Mouse (Mus musculus) liver, embryonic 11.5 days (tissue): ENCODE measurements around the gene Gm10295. TPM values are rescaled to one million over a fixed set of nuclear protein-coding genes. Genes with fewer than 3 reads are reported as not detected.

Source experiments
- ATAC-seq: fragments of 200-750 bp; cut with Nextera tagmentation; replicated peaks from 2 replicates; pipeline ENCODE4 v1.8.0; 2017; ENCODE audit warnings: moderate number of reproducible peaks, mild to moderate bottlenecking, moderate TSS enrichment, moderate library complexity; ENCODE audit not compliant: low FRiP score
- DNase-seq: peaks from one replicate; pipeline ENCODE4 v3.0.0-alpha.2; 2017; ENCODE audit warnings: low spot score
- H3K27ac ChIP-seq: fragments of 300-500 bp; sonication (generic); 2 replicates; pipeline ENCODE4 v1.5.1; 2014; ENCODE audit warnings: mild to moderate bottlenecking, low read depth, low read length, control low read depth
- H3K27me3 ChIP-seq: fragments of 300-500 bp; sonication (generic); replicated peaks from 2 replicates; pipeline ENCODE4 v1.6.1; 2014; ENCODE audit warnings: low read length, mixed read lengths; ENCODE audit not compliant: control insufficient read depth, insufficient read depth
- H3K36me3 ChIP-seq: fragments of 300-500 bp; sonication (generic); 2 replicates; pipeline ENCODE4 v1.6.1; 2014; ENCODE audit warnings: mild to moderate bottlenecking, low read length, moderate library complexity, mixed read lengths; ENCODE audit not compliant: control insufficient read depth, insufficient read depth
- H3K4me1 ChIP-seq: fragments of 300-500 bp; sonication (generic); replicated peaks from 2 replicates; pipeline ENCODE4 v1.6.1; 2014; ENCODE audit warnings: low read length, mixed read lengths; ENCODE audit not compliant: control insufficient read depth, insufficient read depth
- H3K4me2 ChIP-seq: fragments of 300-500 bp; sonication (generic); 2 replicates; pipeline ENCODE4 v1.6.1; 2014; ENCODE audit warnings: mild to moderate bottlenecking, control low read depth, moderate library complexity
- H3K4me3 ChIP-seq: fragments of 300-500 bp; sonication (generic); 2 replicates; pipeline ENCODE4 v1.5.1; 2014; ENCODE audit warnings: low read depth, low read length, control low read depth
- H3K9ac ChIP-seq: fragments of 300-500 bp; sonication (generic); 2 replicates; pipeline ENCODE4 v1.6.1; 2014; ENCODE audit warnings: low read depth, low read length, control low read depth
- H3K9me3 ChIP-seq: fragments of 300-500 bp; sonication (generic); 2 replicates; pipeline ENCODE4 v1.6.1; 2016; ENCODE audit warnings: low read length, inconsistent platforms, mixed read lengths; ENCODE audit not compliant: control insufficient read depth
- WGBS: fragments of 180-500 bp; shearing (Covaris S2); extraction: QIAGEN DNeasy Blood & Tissue Kit; methylation state at CpG from one replicate; pipeline ENCODE4 v1.1.7; 2014; 5-methylcytosine and 5-hydroxymethylcytosine counted together
- polyA plus RNA-seq: library from polyadenylated mRNA; unstranded; fragments of >200 nt; fragmentation: Nextera tagmentation; extraction: Ambion mirVana; gene quantifications from 2 replicates; pipeline ENCODE4 v1.2.1, GENCODE M21; 2014

Gene Gm10295
- not detected in 2 replicates for polyA plus RNA-seq

DNA sequence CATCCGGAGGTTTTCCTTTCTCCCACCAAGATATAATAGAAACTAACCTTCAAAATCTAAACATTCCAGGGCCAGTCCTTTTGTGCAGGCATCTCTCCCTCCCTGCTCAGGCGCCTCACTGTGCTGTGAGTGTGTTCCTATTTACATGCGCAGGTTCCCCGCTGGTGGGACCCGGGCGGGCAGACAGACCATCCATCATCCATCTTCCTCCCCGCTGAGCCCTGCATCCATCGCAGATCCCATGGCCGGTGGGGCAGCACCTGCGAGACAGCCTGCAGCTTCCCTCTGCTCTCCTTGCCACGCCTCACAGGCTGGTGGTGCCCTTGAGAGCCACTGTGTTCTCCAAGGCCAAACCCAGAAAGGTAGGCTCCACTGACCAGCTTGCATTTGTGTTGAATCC is at the start of gene Gm10295:
TSS of gene Gm10295 (minus strand) at position 122 of the 400 bp plus-strand sequence.
- DNase-seq (no peak), ATAC-seq (no peak)
- H3K9me3 ChIP-seq, result no peaks in the 10 kb centered on the region
- no peak within 1 kb of the TSS for H3K4me2 ChIP-seq
- no peaks in the 10 kb centered on the region for H3K4me1 ChIP-seq
- H3K27ac ChIP-seq, result no peak within 1 kb of the TSS
- H3K27me3 ChIP-seq, result no peaks in the 10 kb centered on the region
- no peak within 1 kb of the TSS for H3K4me3 ChIP-seq
- no peak within 1 kb of the TSS for H3K9ac ChIP-seq
- H3K36me3 ChIP-seq, result no peaks in the 10 kb centered on the region
- WGBS, result 46% methylated on average over 11 of the region's 11 CpGs

DNA sequence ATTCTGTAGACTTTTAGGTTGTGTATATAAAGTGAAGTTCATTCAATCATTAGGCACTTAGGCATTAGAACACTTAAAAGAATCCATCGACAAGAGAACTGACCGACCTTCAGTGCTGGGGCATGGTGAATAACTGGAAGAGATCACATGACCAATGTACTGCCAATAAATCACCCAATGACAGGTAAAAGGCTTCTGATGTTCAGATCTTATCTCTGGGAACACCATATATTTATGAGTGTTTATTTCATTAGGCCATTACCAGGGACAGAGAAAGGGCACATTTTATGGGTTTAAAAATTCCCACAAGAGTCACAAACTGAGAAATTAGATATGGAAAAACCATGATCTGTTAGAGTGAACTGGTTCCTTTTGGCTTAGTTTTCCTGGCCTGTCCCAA is 49.7 kb upstream of the Gm10295 start:
- no peak for ATAC-seq
- H3K27me3 ChIP-seq, result no peaks in the 10 kb centered on the region
- H3K36me3 ChIP-seq, result no peaks in the 10 kb centered on the region
- no peak overlapping the region for H3K9ac ChIP-seq
- no peak overlapping the region for H3K27ac ChIP-seq
- H3K9me3 ChIP-seq, result no peaks in the 10 kb centered on the region
- no peak overlapping the region for H3K4me2 ChIP-seq
- H3K4me3 ChIP-seq, result no peak overlapping the region
- no peak for DNase-seq
- peaks cover 4% of the 10 kb centered on the region; the same call in 1 of the 2 replicates for H3K4me1 ChIP-seq
- WGBS, result 56% methylated on average over 2 of the region's 2 CpGs

DNA sequence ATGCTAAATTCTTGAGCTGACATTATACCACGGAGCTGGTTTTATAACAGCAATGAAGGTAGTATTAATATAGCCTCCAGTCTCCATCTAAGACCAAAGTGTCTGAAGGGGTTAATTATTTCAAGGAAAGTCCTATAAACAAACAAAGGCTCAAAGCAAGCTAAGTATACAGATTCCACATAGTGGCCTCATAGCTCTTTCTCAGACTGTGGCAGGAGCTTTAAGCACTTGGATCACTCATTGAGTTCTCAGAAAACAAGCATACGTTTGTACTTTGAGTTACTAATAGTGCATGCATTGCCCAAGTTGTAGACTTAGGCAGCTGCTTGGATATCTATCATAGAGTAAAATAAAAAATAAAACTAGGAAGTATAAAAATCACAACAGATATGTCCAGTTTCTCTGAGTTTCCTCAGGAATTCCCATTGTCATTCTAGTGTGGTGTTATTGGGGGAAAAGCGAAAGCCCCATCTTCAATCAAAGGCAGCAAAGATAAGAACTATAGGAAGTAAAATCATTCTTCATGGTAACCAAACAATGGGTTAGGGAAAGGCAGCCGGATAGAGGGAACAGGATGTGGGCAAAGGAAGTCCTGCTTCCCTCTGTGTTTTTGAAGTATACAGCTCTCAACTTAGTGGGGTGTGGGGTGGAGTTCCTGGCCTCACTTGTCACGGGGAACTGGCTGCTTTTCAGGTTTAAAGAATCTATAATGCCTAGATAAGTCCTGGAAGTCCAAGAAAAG is 48.8 kb upstream of the Gm10295 start:
- Histone ChIP-seq H3K27ac (no peak overlapping the region; the same call in 1 of the 2 replicates), H3K4me2 (no peak overlapping the region), H3K4me1 (peaks cover 4% of the 10 kb centered on the region; the same call in 1 of the 2 replicates), H3K9me3 (no peaks in the 10 kb centered on the region), H3K9ac (no peak overlapping the region), H3K4me3 (no peak overlapping the region), H3K27me3 (no peaks in the 10 kb centered on the region), H3K36me3 (no peaks in the 10 kb centered on the region)
- ATAC-seq, result no peak
- no peak for DNase-seq
- WGBS, result 36% methylated on average over 5 of the region's 5 CpGs

DNA sequence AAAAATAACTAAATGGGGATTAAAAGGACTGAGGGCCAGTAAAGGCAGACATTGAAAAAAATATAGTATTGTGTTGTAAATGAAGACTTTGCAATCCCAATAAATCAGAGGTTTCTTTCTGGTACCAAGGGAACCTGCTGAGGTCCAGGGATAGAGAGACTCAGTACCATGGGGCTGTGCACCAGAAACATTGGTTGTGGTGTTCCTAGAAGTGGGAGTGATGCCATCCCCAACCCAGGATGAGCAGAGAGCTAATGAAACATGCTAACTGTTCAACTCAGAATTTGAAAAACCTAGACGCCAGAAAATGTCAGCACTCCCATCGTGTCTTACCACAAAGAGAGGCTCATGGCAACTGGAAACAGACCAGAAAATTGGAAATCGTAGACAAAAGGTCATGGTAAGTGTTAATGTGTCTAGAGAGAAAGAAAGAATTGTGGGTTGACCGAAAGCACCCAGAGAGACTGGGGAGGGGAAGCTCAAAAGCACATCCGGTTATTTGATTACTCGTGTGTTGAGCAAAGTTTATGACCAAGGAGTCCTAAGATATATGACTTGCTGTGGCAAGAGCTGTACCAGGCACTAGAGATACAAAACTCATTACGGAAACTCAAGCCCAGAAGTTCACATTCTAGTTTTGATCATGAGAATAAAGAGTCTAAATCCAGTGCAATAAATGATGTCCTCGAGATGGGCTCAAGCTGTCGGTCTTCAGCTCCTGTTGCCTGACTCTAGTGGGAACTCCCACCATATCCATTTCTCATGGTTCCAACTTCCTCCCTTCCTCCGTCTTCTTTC is 47.9 kb upstream of the Gm10295 start:
- ATAC-seq, result no peak
- no peaks in the 10 kb centered on the region for H3K36me3 ChIP-seq
- 68% methylated on average over 10 of the region's 10 CpGs for WGBS
- H3K27me3 ChIP-seq, result no peaks in the 10 kb centered on the region
- no peaks in the 10 kb centered on the region for H3K9me3 ChIP-seq
- H3K4me2 ChIP-seq, result no peak overlapping the region
- DNase-seq, result no peak
- H3K4me1 ChIP-seq, result peaks cover 4% of the 10 kb centered on the region; the same call in 1 of the 2 replicates
- no peak overlapping the region for H3K9ac ChIP-seq
- H3K4me3 ChIP-seq, result no peak overlapping the region
- H3K27ac ChIP-seq, result no peak overlapping the region

DNA sequence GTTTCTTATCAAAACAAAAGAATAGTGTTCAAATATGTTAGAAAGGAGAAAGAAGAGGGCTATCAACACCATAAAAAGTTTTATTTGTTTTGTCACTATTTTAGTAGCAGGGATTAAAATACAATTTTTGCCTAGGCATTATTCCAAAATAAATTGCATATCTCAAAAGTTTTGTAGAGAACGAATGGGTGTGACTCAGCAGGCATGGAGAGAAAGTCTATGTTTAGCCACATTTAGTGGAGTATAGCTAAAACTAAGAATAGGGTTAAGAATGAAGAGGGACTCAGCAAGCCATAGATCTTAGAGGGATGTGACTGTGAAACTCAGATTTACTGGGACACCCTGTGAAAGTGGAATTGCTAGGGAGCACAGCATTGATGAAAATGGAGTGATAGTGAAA is 47.1 kb upstream of the Gm10295 start:
- Histone ChIP-seq H3K9me3 (no peaks in the 10 kb centered on the region), H3K4me1 (peaks cover 4% of the 10 kb centered on the region; the same call in 1 of the 2 replicates), H3K4me3 (no peak overlapping the region), H3K36me3 (no peaks in the 10 kb centered on the region), H3K27ac (no peak overlapping the region), H3K9ac (no peak overlapping the region), H3K4me2 (no peak overlapping the region), H3K27me3 (no peaks in the 10 kb centered on the region)
- 62% methylated on average over 1 of the region's 1 CpGs for WGBS
- DNase-seq, result no peak
- ATAC-seq, result no peak

DNA sequence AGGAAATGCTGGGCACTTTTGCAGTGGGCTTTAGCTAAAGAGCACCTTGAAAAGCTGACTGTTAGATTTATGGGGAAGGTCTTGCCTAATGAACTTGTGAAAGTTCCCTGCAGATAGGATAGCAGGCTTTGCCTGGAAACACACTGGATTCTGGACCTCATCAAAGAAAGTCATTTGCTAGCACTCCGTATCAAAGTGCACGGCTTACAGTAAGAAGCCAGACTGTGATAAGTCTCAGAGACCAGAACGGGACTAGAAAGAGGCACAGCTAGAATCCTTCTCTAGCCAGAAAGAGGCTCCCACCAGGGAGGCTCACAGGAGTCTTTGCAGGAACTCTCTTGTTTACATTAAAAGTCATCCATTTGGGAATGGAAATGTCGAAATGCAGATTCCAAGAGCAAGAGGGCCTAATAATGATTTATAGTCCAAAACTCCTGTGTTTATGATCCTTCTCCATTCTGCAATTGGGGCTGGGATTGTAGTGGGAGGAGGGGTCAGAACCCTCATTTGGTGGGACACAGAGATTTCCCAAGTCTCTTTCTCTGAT is 41.6 kb upstream of the Gm10295 start:
- ATAC-seq (no peak), DNase-seq (no peak)
- Histone ChIP-seq H3K27ac (no peak overlapping the region), H3K27me3 (no peaks in the 10 kb centered on the region), H3K9me3 (no peaks in the 10 kb centered on the region), H3K4me1 (no peaks in the 10 kb centered on the region), H3K36me3 (no peaks in the 10 kb centered on the region), H3K4me3 (no peak overlapping the region), H3K4me2 (no peak overlapping the region), H3K9ac (no peak overlapping the region)
- 38% methylated on average over 4 of the region's 4 CpGs for WGBS

DNA sequence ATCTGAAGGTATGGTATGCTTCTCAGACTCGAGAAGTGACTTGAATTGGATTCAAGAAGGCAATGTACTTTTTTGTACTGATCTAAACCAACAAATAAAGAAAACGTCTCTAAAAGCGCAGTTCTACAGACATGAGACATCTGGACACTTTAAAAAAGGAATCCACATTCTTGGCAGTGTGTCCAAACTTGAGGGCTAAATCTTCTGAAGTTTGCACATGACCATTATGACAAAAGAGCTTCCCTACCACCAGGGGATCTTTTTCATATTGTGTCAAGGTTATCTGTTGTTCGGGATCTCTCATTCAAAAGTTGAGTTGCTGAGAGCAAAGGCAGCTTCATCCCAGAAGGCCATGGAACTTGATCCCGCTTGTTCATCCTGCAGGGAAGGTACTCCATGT is 40.0 kb upstream of the Gm10295 start:
- 81% methylated on average over 5 of the region's 5 CpGs for WGBS
- Histone ChIP-seq H3K9me3 (no peaks in the 10 kb centered on the region), H3K27ac (no peak overlapping the region), H3K27me3 (no peaks in the 10 kb centered on the region), H3K4me1 (no peaks in the 10 kb centered on the region), H3K36me3 (no peaks in the 10 kb centered on the region), H3K9ac (no peak overlapping the region), H3K4me3 (no peak overlapping the region), H3K4me2 (no peak overlapping the region)
- no peak for ATAC-seq
- no peak for DNase-seq

DNA sequence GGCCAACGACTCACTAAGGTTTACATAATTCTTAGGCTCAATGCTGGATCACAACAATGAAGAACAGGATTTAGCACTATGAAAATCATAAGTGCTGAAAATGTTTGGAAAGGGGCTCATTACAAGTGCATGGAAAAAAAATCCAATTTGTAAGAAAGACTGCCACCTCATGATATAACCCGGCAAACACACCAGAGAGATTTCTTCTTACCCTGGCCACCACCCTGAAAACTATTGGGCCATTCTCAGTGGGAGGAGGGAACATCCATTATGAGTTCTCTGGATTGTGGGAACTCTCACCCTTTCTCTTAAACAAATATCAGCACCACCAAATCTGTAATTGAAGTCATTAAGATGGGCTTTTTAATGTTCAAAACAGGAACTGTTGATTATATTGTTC is 39.0 kb upstream of the Gm10295 start:
- H3K9ac ChIP-seq, result no peak overlapping the region
- H3K4me1 ChIP-seq, result peaks cover 7% of the 10 kb centered on the region
- no peak overlapping the region for H3K4me2 ChIP-seq
- no peak overlapping the region for H3K4me3 ChIP-seq
- no peaks in the 10 kb centered on the region for H3K27me3 ChIP-seq
- 63% methylated on average over 2 of the region's 2 CpGs for WGBS
- no peaks in the 10 kb centered on the region for H3K9me3 ChIP-seq
- H3K27ac ChIP-seq, result no peak overlapping the region
- no peaks in the 10 kb centered on the region for H3K36me3 ChIP-seq
- ATAC-seq, result no peak
- DNase-seq, result no peak
